In the genomic region with DNA sequence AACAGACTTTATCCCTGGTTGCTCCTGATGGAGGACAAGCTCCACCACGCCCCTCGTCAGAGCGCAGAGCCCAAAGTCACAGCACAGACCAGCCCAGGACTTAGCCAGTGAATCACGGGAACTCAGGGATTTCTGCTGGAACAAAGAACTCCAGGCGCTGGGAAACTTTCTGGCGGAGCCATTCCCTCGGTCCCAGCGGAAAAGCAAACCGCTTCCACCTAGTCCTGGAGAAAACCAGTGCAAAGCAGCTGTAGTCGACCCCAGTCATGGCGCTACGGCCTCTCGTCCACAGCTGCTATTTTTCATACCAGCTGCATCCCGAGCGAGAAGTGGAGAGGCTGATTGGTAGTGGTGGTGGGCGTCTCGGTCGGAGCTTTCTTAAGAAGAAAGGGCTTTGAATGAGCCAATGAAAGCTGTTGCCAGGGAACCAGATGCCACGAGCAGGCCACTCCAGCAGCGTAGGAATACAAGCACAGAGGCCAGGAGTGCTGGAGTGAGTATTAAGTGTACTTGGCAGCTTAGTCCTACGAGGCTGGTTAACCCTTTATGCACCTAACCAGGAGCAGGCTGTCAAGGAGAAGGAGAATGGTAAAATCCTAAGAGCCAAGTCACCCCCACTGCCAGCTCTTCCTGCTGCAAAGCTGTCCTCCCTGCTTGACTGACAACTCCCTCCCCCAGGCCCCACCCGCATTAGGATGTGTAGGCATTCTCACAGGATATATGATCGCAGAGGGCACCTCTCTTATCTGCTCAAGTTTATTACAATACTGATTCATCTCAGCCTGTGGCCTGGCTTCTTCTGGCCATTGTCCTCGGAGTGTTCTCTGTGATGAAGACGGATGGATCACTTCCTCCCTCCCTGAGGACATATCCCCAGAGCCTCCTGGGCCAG, we compare ENCODE assay signal across 9 mouse cellular contexts. TPM values are rescaled to one million over a fixed set of nuclear protein-coding genes. Genes with fewer than 3 reads are reported as not detected.
DNase-seq lines count a peak whose midpoint lies in the region; ATAC-seq lines count a peak whose summit lies in the region.
"Had no signal": no experiment of that assay in that cellular context is flagged by ENCODE, and none has a peak within 500 bp of the region (broad histone marks: within the 10 kb centered on the region; RNA-seq: fewer than 3 reads in every experiment).

A gene (plus strand): TSS at position 239 of the 892 bp plus-strand sequence.

- no peaks in the 10 kb centered on the region for H3K9me3 ChIP-seq in forebrain, embryonic 16.5 days (ENCODE audit: control insufficient read depth, low read length)
- H3K9me3 ChIP-seq in heart, embryonic 16.5 days (replicated peaks; ENCODE audit: control insufficient read depth, low read length), result no peaks in the 10 kb centered on the region
- no peaks in the 10 kb centered on the region for H3K9me3 ChIP-seq in liver, embryonic 13.5 days (replicated peaks)
- H3K9me3 ChIP-seq in neural tube, embryonic 15.5 days (replicated peaks), result no peaks in the 10 kb centered on the region

- 2% methylated on average over 25 of the region's 25 CpGs for WGBS in forebrain, embryonic 16.5 days
- WGBS in heart, embryonic 16.5 days, result 8% methylated on average over 25 of the region's 25 CpGs
- 13% methylated on average over 25 of the region's 25 CpGs for WGBS in liver, embryonic 13.5 days (ENCODE audit: insufficient replicate concordance)
- 2% methylated on average over 25 of the region's 25 CpGs for WGBS in neural tube, embryonic 15.5 days

- peak; percentile 17 for DNase-seq in cerebellum, adult 9-10 months
- no peak for DNase-seq in cerebellum, adult 11 months
- peak; percentile 56 to 75 for DNase-seq in kidney, postnatal 4 days
- DNase-seq in liver, embryonic 13.5 days, result no peak
- no peak for DNase-seq in natural killer cell, adult 2 months (ENCODE audit: low spot score in 2 of 2)

- H3K4me3 ChIP-seq in forebrain, embryonic 16.5 days (replicated peaks; ENCODE audit: low read length), result peak within 1 kb of the TSS; percentile 43
- peak within 1 kb of the TSS; percentile 49 for H3K4me3 ChIP-seq in heart, embryonic 16.5 days (ENCODE audit: low read length)
- H3K4me3 ChIP-seq in liver, embryonic 13.5 days (replicated peaks), result peak within 1 kb of the TSS; percentile 6; the same call in 1 of the 2 replicates
- H3K4me3 ChIP-seq in neural tube, embryonic 15.5 days (replicated peaks), result peak within 1 kb of the TSS; percentile 39

- peak within 1 kb of the TSS; percentile 62 for H3K9ac ChIP-seq in forebrain, embryonic 16.5 days (replicated peaks; ENCODE audit: low read depth, low read length)
- H3K9ac ChIP-seq in heart, embryonic 16.5 days (ENCODE audit: low read length), result peak within 1 kb of the TSS; percentile 68
- no peak within 1 kb of the TSS for H3K9ac ChIP-seq in liver, embryonic 13.5 days
- peak within 1 kb of the TSS; percentile 29 for H3K9ac ChIP-seq in neural tube, embryonic 15.5 days (replicated peaks)

- ATAC-seq in forebrain, embryonic 16.5 days, result peak; percentile 98
- peak; percentile 65; the same call in 1 of the 2 replicates for ATAC-seq in heart, embryonic 16.5 days (replicated peaks; ENCODE audit: extremely low read depth, insufficient read depth, low FRiP score)
- no peak for ATAC-seq in liver, embryonic 13.5 days (ENCODE audit: low read depth)
- peak; percentile 90 for ATAC-seq in neural tube, embryonic 15.5 days (ENCODE audit: low FRiP score)

- H3K27ac ChIP-seq in forebrain, embryonic 16.5 days (ENCODE audit: low read length), result peak within 1 kb of the TSS; percentile 93
- H3K27ac ChIP-seq in heart, embryonic 16.5 days (ENCODE audit: low read length), result peak within 1 kb of the TSS; percentile 72
- no peak within 1 kb of the TSS for H3K27ac ChIP-seq in liver, embryonic 13.5 days
- peak within 1 kb of the TSS; percentile 83 for H3K27ac ChIP-seq in neural tube, embryonic 15.5 days (replicated peaks)

- no peaks in the 10 kb centered on the region for H3K27me3 ChIP-seq in forebrain, embryonic 16.5 days (replicated peaks; ENCODE audit: control insufficient read depth, insufficient read depth, low read length)
- H3K27me3 ChIP-seq in heart, embryonic 16.5 days (ENCODE audit: control insufficient read depth, insufficient read depth, low read length), result no peaks in the 10 kb centered on the region; the same call in 1 of the 2 replicates
- H3K27me3 ChIP-seq in liver, embryonic 13.5 days, result peaks cover 13% of the 10 kb centered on the region
- H3K27me3 ChIP-seq in neural tube, embryonic 15.5 days (replicated peaks), result 0 out of 2 replicates have a peak, but pooled peaks cover 2% of the 10 kb centered on the region

- peaks cover 20% of the 10 kb centered on the region for H3K4me1 ChIP-seq in forebrain, embryonic 16.5 days (replicated peaks; ENCODE audit: control insufficient read depth, insufficient read depth, low read length)
- H3K4me1 ChIP-seq in heart, embryonic 16.5 days (ENCODE audit: control insufficient read depth, insufficient read depth, low read length), result peaks cover 11% of the 10 kb centered on the region
- peaks cover 5% of the 10 kb centered on the region; the same call in 1 of the 2 replicates for H3K4me1 ChIP-seq in liver, embryonic 13.5 days (replicated peaks)
- peaks cover 52% of the 10 kb centered on the region for H3K4me1 ChIP-seq in neural tube, embryonic 15.5 days

- H3K36me3 ChIP-seq in forebrain, embryonic 16.5 days (ENCODE audit: control insufficient read depth, insufficient read depth), result no peaks in the 10 kb centered on the region
- no peaks in the 10 kb centered on the region for H3K36me3 ChIP-seq in heart, embryonic 16.5 days (ENCODE audit: control insufficient read depth, insufficient read depth)
- H3K36me3 ChIP-seq in liver, embryonic 13.5 days, result no peaks in the 10 kb centered on the region
- no peaks in the 10 kb centered on the region for H3K36me3 ChIP-seq in neural tube, embryonic 15.5 days

- H3K4me2 ChIP-seq in forebrain, embryonic 16.5 days (ENCODE audit: low read length), result peak within 1 kb of the TSS; percentile 59
- peak within 1 kb of the TSS; percentile 77 for H3K4me2 ChIP-seq in heart, embryonic 16.5 days (ENCODE audit: low read depth, low read length)
- peak within 1 kb of the TSS; percentile 45 for H3K4me2 ChIP-seq in liver, embryonic 13.5 days
- H3K4me2 ChIP-seq in neural tube, embryonic 15.5 days, result peak within 1 kb of the TSS; percentile 61

RNA-seq across cellular contexts. Expression of the gene that starts here (rescaled TPM):
- polyA plus RNA-seq in forebrain, embryonic 16.5 days (2015; fragmentation: Nextera tagmentation; extraction: Ambion mirVana), result 6.2 and 6.3 TPM in 2 replicates
- 0.10 and 0.41 TPM in 2 replicates for polyA plus RNA-seq in heart, embryonic 16.5 days (2015; fragmentation: Nextera tagmentation; extraction: Ambion mirVana)
- 0.12 and 0.44 TPM in 2 replicates for polyA plus RNA-seq in liver, embryonic 13.5 days (2015; fragmentation: Nextera tagmentation; extraction: Ambion mirVana)
- 9.6 and 10.0 TPM in 2 replicates for polyA plus RNA-seq in neural tube, embryonic 15.5 days (2015; fragmentation: Nextera tagmentation; extraction: Ambion mirVana)
- polyA plus RNA-seq: liver, adult 2 months had no signal

Comparison
In these comparisons a context has a peak if more than half of its experiments do, and no peak if none do; other contexts are left out.
1. DNase-seq: peak in cerebellum, adult 9-10 months (single experiment) and kidney, postnatal 4 days (2 of 2); none in cerebellum, adult 11 months (single experiment), liver, embryonic 13.5 days (single experiment) and natural killer cell, adult 2 months (0 of 2).
2. Peak in ATAC-seq, H3K4me3 ChIP-seq, H3K27ac ChIP-seq, H3K9ac ChIP-seq and H3K4me2 ChIP-seq in heart, embryonic 16.5 days; RNA of the gene not detected or under 1 TPM.
3. Peak in every context shown above with its lines, with median percentiles within 50 percentile points of each other: H3K4me2 ChIP-seq and H3K4me3 ChIP-seq.